Comparison of ENCODE assay signal across 8 mouse cellular contexts in the genomic region with DNA sequence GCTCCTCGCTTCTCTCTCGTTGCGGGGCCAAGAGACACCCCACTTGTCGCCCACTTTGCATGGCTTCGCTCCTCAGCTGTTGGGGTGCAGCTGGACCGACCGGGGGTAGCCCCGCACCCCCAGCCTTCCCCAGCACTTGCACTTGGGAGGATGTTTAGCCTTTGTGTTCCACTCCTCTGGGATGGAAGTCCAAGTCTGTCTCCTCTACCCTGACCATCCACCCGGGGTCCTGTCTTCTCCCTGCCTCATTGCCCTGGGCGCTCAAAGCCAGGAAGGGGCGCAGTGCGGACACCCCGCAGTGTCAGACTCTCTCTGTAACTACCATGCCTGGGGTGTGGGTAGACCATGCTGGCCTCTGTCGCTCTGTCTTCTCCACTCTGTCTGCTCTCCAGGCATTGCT. TPM values are rescaled to one million over a fixed set of nuclear protein-coding genes. Genes with fewer than 3 reads are reported as not detected.
DNase-seq lines count a peak whose midpoint lies in the region; ATAC-seq lines count a peak whose summit lies in the region.

No protein-coding gene starts in this region.

- H3K36me3 ChIP-seq in lung, embryonic 16.5 days (ENCODE audit: control insufficient read depth, insufficient read depth, low read length): no peaks in the 10 kb centered on the region
- H3K36me3 ChIP-seq in liver, embryonic 13.5 days: no peaks in the 10 kb centered on the region

- WGBS in lung, embryonic 16.5 days: 18% methylated on average over 14 of the region's 14 CpGs
- 21% methylated on average over 14 of the region's 14 CpGs for WGBS in liver, embryonic 13.5 days (ENCODE audit: insufficient replicate concordance)

- 0 out of 2 replicates have a peak, but pooled peaks have one; percentile 28 for ATAC-seq in lung, embryonic 16.5 days (ENCODE audit: low read depth)
- no peak for ATAC-seq in liver, embryonic 13.5 days (ENCODE audit: low read depth)

- H3K9ac ChIP-seq in lung, embryonic 16.5 days (ENCODE audit: low read length): peak overlapping the region; percentile 38; the same call in 1 of the 2 replicates
- H3K9ac ChIP-seq in liver, embryonic 13.5 days: no peak overlapping the region

- H3K9me3 ChIP-seq in lung, embryonic 16.5 days (ENCODE audit: control insufficient read depth, low read length): no peaks in the 10 kb centered on the region
- no peaks in the 10 kb centered on the region for H3K9me3 ChIP-seq in liver, embryonic 13.5 days (replicated peaks)

- peaks cover 3% of the 10 kb centered on the region; the same call in 1 of the 2 replicates for H3K4me1 ChIP-seq in lung, embryonic 16.5 days (replicated peaks; ENCODE audit: control insufficient read depth, insufficient read depth, low read length)
- H3K4me1 ChIP-seq in liver, embryonic 13.5 days (replicated peaks): no peaks in the 10 kb centered on the region

- peak; percentile 10 to 18 for DNase-seq in cerebellum, postnatal 14 days
- no peak for DNase-seq in cerebellum, adult 9-10 months
- no peak for DNase-seq in lung, postnatal 25 days (ENCODE audit: low spot score)
- no peak for DNase-seq in liver, embryonic 13.5 days
- no peak for DNase-seq in ovary, postnatal 10 days (ENCODE audit: low spot score)
- DNase-seq in layer of hippocampus, adult 18-20 months (ENCODE audit: low spot score in 2 of 2): no peak
- no peak for DNase-seq in gastrocnemius, adult 18-20 months (ENCODE audit: low spot score)

- H3K27ac ChIP-seq in lung, embryonic 16.5 days (ENCODE audit: low read length): no peak overlapping the region
- no peak overlapping the region for H3K27ac ChIP-seq in liver, embryonic 13.5 days

- H3K27me3 ChIP-seq in lung, embryonic 16.5 days (ENCODE audit: control insufficient read depth, insufficient read depth, low read depth, low read length): peaks cover 18% of the 10 kb centered on the region
- H3K27me3 ChIP-seq in liver, embryonic 13.5 days: peaks cover 21% of the 10 kb centered on the region

- H3K4me2 ChIP-seq in lung, embryonic 16.5 days (ENCODE audit: low read depth, low read length): peak overlapping the region; percentile 81
- peak overlapping the region; percentile 56 for H3K4me2 ChIP-seq in liver, embryonic 13.5 days

- H3K4me3 ChIP-seq in lung, embryonic 16.5 days (ENCODE audit: low read length): peak overlapping the region; percentile 49
- peak overlapping the region; percentile 21; the same call in 1 of the 2 replicates for H3K4me3 ChIP-seq in liver, embryonic 13.5 days (replicated peaks)

RNA-seq across cellular contexts. Expression of gene L3mbtl4, which starts 0.4 kb away (rescaled TPM):
- polyA plus RNA-seq in lung, embryonic 16.5 days (2015; fragmentation: Nextera tagmentation; extraction: Ambion mirVana): 0.10 and 0.23 TPM in 2 replicates
- polyA plus RNA-seq in liver, embryonic 13.5 days (2015; fragmentation: Nextera tagmentation; extraction: Ambion mirVana): not detected in 2 replicates
- total RNA-seq in layer of hippocampus, adult 18-20 months (2021): under 1 TPM; 0.37 to 0.86 TPM
- under 1 TPM; 0.09 TPM for total RNA-seq in gastrocnemius, adult 18-20 months (2021)

Comparison
In these comparisons a context has a peak if more than half of its experiments do, and no peak if none do; other contexts are left out.
1. DNase-seq: peak in cerebellum, postnatal 14 days (2 of 2); none in cerebellum, adult 9-10 months (single experiment), lung, postnatal 25 days (single experiment), liver, embryonic 13.5 days (single experiment), ovary, postnatal 10 days (single experiment), layer of hippocampus, adult 18-20 months (0 of 2) and gastrocnemius, adult 18-20 months (single experiment).